Mouse (Mus musculus) intestine, embryonic 14.5 days (tissue): ENCODE data around the gene Prdm11. TPM values are rescaled to one million over a fixed set of nuclear protein-coding genes. Genes with fewer than 3 reads are reported as not detected.
A peak's percentile ranks its signal among the peaks of the same experiment; 100 is the strongest.

Experiments used
- ATAC-seq: fragments of 200-750 bp; cut with Nextera tagmentation; replicated peaks from 2 replicates; pipeline ENCODE4 v1.8.0; 2017; ENCODE audit warnings: low read depth, moderate number of reproducible peaks, moderate TSS enrichment, moderate library complexity; ENCODE audit not compliant: low FRiP score, low TSS enrichment
- DNase-seq: peaks from one replicate; pipeline ENCODE4 v3.0.0-alpha.2; 2018; ENCODE audit warnings: low spot score
- H3K27ac ChIP-seq: fragments of 300-500 bp; sonication (generic); 2 replicates; pipeline ENCODE4 v1.5.1; 2014; ENCODE audit warnings: low read depth, mild to moderate bottlenecking, control low read depth
- H3K27me3 ChIP-seq: fragments of 300-500 bp; sonication (generic); replicated peaks from 2 replicates; pipeline ENCODE4 v1.6.1; 2014; ENCODE audit warnings: low read length, control low read depth; ENCODE audit not compliant: control insufficient read depth, insufficient read depth
- H3K36me3 ChIP-seq: fragments of 300-500 bp; sonication (generic); 2 replicates; pipeline ENCODE4 v1.6.1; 2014; ENCODE audit warnings: low read length, control low read depth; ENCODE audit not compliant: control insufficient read depth, insufficient read depth
- H3K4me1 ChIP-seq: fragments of 300-500 bp; sonication (generic); replicated peaks from 2 replicates; pipeline ENCODE4 v1.6.1; 2014; ENCODE audit warnings: low read length, control low read depth, mixed read lengths; ENCODE audit not compliant: control insufficient read depth, insufficient read depth
- H3K4me2 ChIP-seq: fragments of 300-500 bp; sonication (generic); 2 replicates; pipeline ENCODE4 v1.6.1; 2014; ENCODE audit warnings: low read length
- H3K4me3 ChIP-seq: fragments of 300-500 bp; sonication (generic); 2 replicates; pipeline ENCODE4 v1.5.1; 2014; ENCODE audit warnings: low read depth, low read length, control low read depth, mixed read lengths
- H3K9ac ChIP-seq: fragments of 300-500 bp; sonication (generic); 2 replicates; pipeline ENCODE4 v1.6.1; 2014; ENCODE audit warnings: mild to moderate bottlenecking, low read length
- H3K9me3 ChIP-seq: fragments of 300-500 bp; sonication (generic); 2 replicates; pipeline ENCODE4 v1.6.1; 2016; ENCODE audit warnings: low read length, control low read depth; ENCODE audit not compliant: control insufficient read depth
- WGBS: fragments of 180-500 bp; shearing (Covaris S2); extraction: QIAGEN DNeasy Blood & Tissue Kit; methylation state at CpG from one replicate; pipeline ENCODE4 v1.1.7; 2014; 5-methylcytosine and 5-hydroxymethylcytosine counted together
- polyA plus RNA-seq: library from polyadenylated mRNA; unstranded; fragments of >200 nt; fragmentation: Nextera tagmentation; extraction: Ambion mirVana; gene quantifications from 2 replicates; pipeline ENCODE4 v1.2.1, GENCODE M21; 2014

Prdm11 gene
- 5.1 and 5.5 TPM in 2 replicates for polyA plus RNA-seq

GRCm38 (mm10) chr2:93045818-93046508, at the start of gene Prdm11:
Gene Prdm11, minus strand, starts transcription at chr2:93046167.
- peak within 1 kb of the TSS; percentile 84 for H3K4me2 ChIP-seq
- H3K9me3 ChIP-seq, result no peaks in the 10 kb centered on the region
- no peaks in the 10 kb centered on the region for H3K36me3 ChIP-seq
- peaks cover 31% of the 10 kb centered on the region for H3K4me1 ChIP-seq
- peak within 1 kb of the TSS; percentile 97 for H3K9ac ChIP-seq
- under 1% methylated on average over 90 of the region's 90 CpGs for WGBS
- H3K4me3 ChIP-seq, result peak within 1 kb of the TSS; percentile 90
- DNase-seq (peak; percentile 90), ATAC-seq (peak; percentile 45)
- no peaks in the 10 kb centered on the region for H3K27me3 ChIP-seq
- H3K27ac ChIP-seq, result peak within 1 kb of the TSS; percentile 93

GRCm38 (mm10) chr2:93092347-93092746, 46.4 kb upstream of the Prdm11 start:
- Histone ChIP-seq H3K9me3 (no peaks in the 10 kb centered on the region), H3K4me2 (no peak overlapping the region), H3K27me3 (no peaks in the 10 kb centered on the region), H3K4me1 (0 out of 2 replicates have a peak, but pooled peaks cover 9% of the 10 kb centered on the region), H3K9ac (no peak overlapping the region), H3K27ac (no peak overlapping the region), H3K4me3 (no peak overlapping the region), H3K36me3 (no peaks in the 10 kb centered on the region)
- ATAC-seq (no peak; the same call in 1 of the 2 replicates), DNase-seq (no peak)
- WGBS, result 82% methylated on average over 2 of the region's 2 CpGs

GRCm38 (mm10) chr2:93091679-93092078, 45.7 kb upstream of the Prdm11 start:
- ATAC-seq, result no peak
- WGBS, result 70% methylated on average over 2 of the region's 2 CpGs
- H3K27ac ChIP-seq, result no peak overlapping the region

GRCm38 (mm10) chr2:93089379-93090089, 43.6 kb upstream of the Prdm11 start:
- Histone ChIP-seq H3K36me3 (no peaks in the 10 kb centered on the region), H3K9ac (no peak overlapping the region), H3K27ac (no peak overlapping the region), H3K4me3 (no peak overlapping the region), H3K4me2 (no peak overlapping the region), H3K4me1 (0 out of 2 replicates have a peak, but pooled peaks cover 9% of the 10 kb centered on the region), H3K9me3 (no peaks in the 10 kb centered on the region), H3K27me3 (no peaks in the 10 kb centered on the region)
- DNase-seq, result no peak
- ATAC-seq, result no peak
- WGBS, result 55% methylated on average over 7 of the region's 7 CpGs

More at GRCm38 (mm10) chr2:93091679-93092078, 45.7 kb upstream of the Prdm11 start:
- Histone ChIP-seq H3K27me3 (no peaks in the 10 kb centered on the region), H3K9ac (no peak overlapping the region), H3K4me1 (0 out of 2 replicates have a peak, but pooled peaks cover 9% of the 10 kb centered on the region), H3K4me3 (no peak overlapping the region), H3K9me3 (no peaks in the 10 kb centered on the region), H3K36me3 (no peaks in the 10 kb centered on the region), H3K4me2 (no peak overlapping the region)
- DNase-seq, result no peak

- Histone ChIP-seq H3K9me3 (no peaks in the 10 kb centered on the region), H3K4me3 (no peak overlapping the region), H3K4me1 (peaks cover 14% of the 10 kb centered on the region; the same call in 1 of the 2 replicates), H3K27ac (no peak overlapping the region), H3K4me2 (no peak overlapping the region), H3K27me3 (no peaks in the 10 kb centered on the region), H3K9ac (no peak overlapping the region), H3K36me3 (no peaks in the 10 kb centered on the region)
- 38% methylated on average over 7 of the region's 7 CpGs for WGBS
- no peak for ATAC-seq
- DNase-seq, result no peak
Observed at GRCm38 (mm10) chr2:93088006-93088405, 42.0 kb upstream of the Prdm11 start.

- ATAC-seq (no peak), DNase-seq (no peak)
- Histone ChIP-seq H3K27me3 (no peaks in the 10 kb centered on the region), H3K4me2 (no peak overlapping the region), H3K4me3 (no peak overlapping the region), H3K9me3 (no peaks in the 10 kb centered on the region), H3K36me3 (no peaks in the 10 kb centered on the region), H3K27ac (no peak overlapping the region), H3K4me1 (peaks cover 31% of the 10 kb centered on the region), H3K9ac (no peak overlapping the region)
- 61% methylated on average over 8 of the region's 8 CpGs for WGBS
Observed at GRCm38 (mm10) chr2:93085291-93086027, 39.5 kb upstream of the Prdm11 start.

- no peak for ATAC-seq
- Histone ChIP-seq H3K27me3 (no peaks in the 10 kb centered on the region), H3K4me3 (no peak overlapping the region), H3K4me2 (no peak overlapping the region), H3K9me3 (no peaks in the 10 kb centered on the region), H3K4me1 (peaks cover 24% of the 10 kb centered on the region), H3K9ac (no peak overlapping the region), H3K36me3 (no peaks in the 10 kb centered on the region), H3K27ac (no peak overlapping the region)
- 90% methylated on average over 5 of the region's 5 CpGs for WGBS
- no peak for DNase-seq
Observed at GRCm38 (mm10) chr2:93084481-93084880, 38.5 kb upstream of the Prdm11 start.

GRCm38 (mm10) chr2:93083317-93083716, 37.4 kb upstream of the Prdm11 start:
- Histone ChIP-seq H3K4me1 (peaks cover 22% of the 10 kb centered on the region), H3K9ac (no peak overlapping the region), H3K27me3 (no peaks in the 10 kb centered on the region), H3K4me3 (no peak overlapping the region), H3K27ac (no peak overlapping the region), H3K4me2 (no peak overlapping the region), H3K36me3 (no peaks in the 10 kb centered on the region), H3K9me3 (no peaks in the 10 kb centered on the region)
- WGBS, result 52% methylated on average over 4 of the region's 4 CpGs
- no peak for ATAC-seq
- DNase-seq, result no peak
